Mouse (Mus musculus) T-cell, adult 66 days (primary cell): ENCODE measurements around the gene Amy2a3. TPM values are rescaled to one million over a fixed set of nuclear protein-coding genes. Genes with fewer than 3 reads are reported as not detected.

Source experiments
- total RNA-seq, 2 experiments: library from RNA; stranded (reverse); gene quantifications; 3 replicates in 1 of 2; 4 replicates in 1 of 2; pipeline ENCODE4 v1.2.4; 2023

The Amy2a3 gene
- total RNA-seq = not detected

DNA sequence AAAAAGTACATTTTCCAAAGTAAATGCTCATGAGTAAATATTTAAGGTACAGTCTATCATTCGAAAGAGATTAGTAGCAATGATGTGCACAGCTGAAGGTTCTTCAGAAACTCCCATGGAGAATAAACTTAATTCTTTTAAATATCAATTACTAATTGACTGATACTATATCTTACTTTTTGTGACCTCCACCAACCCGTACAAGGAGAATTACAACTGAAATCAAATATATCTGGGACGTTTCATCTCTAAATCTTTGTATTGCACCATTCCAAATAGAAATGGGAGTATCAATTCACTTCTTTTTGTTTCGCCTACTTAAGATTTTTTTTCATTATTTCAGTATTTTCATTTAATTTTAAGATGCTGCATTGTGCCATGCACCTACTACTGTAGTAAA lies at the start of gene Amy2a3:
Gene Amy2a3 (minus strand): TSS at position 101 of the 400 bp plus-strand sequence.

DNA sequence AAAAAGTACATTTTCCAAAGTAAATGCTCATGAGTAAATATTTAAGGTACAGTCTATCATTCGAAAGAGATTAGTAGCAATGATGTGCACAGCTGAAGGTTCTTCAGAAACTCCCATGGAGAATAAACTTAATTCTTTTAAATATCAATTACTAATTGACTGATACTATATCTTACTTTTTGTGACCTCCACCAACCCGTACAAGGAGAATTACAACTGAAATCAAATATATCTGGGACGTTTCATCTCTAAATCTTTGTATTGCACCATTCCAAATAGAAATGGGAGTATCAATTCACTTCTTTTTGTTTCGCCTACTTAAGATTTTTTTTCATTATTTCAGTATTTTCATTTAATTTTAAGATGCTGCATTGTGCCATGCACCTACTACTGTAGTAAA lies 32.7 kb upstream of the Amy2a3 start, which contains the start of gene Amy2a2:
Gene Amy2a2 (minus strand): TSS at position 101 of the 400 bp plus-strand sequence.

DNA sequence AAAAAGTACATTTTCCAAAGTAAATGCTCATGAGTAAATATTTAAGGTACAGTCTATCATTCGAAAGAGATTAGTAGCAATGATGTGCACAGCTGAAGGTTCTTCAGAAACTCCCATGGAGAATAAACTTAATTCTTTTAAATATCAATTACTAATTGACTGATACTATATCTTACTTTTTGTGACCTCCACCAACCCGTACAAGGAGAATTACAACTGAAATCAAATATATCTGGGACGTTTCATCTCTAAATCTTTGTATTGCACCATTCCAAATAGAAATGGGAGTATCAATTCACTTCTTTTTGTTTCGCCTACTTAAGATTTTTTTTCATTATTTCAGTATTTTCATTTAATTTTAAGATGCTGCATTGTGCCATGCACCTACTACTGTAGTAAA lies 32.5 kb downstream of the Amy2a3 start, which contains the start of gene Amy2a4:
Gene Amy2a4 (minus strand): TSS at position 101 of the 400 bp plus-strand sequence.

Other genes with a start within 250 kb of the Amy2a3 start
- 1 to 10 TPM in 1 of 2 experiments, not detected in 1; 1.2 TPM for gene Amy2a5, start 65.2 kb downstream of the Amy2a3 start, total RNA-seq
- not detected for gene Amy2a4, start 32.6 kb downstream of the Amy2a3 start, total RNA-seq
- not detected for gene Amy2a2, start 32.6 kb upstream of the Amy2a3 start, total RNA-seq
- not detected for gene Amy2a1, start 208.4 kb upstream of the Amy2a3 start, total RNA-seq